Mouse (Mus musculus) gastrocnemius, adult 2 months (tissue): ENCODE results near the gene Hoxc13. TPM values are rescaled to one million over a fixed set of nuclear protein-coding genes. Genes with fewer than 3 reads are reported as not detected.
A peak's percentile ranks its signal among the peaks of the same experiment; 100 is the strongest.

Experiments
- DNase-seq: peaks from one replicate; pipeline ENCODE4 v3.0.0; 2022
- H3K27ac ChIP-seq: fragments of 200-600 bp; 2 replicates; pipeline ENCODE4 v1.8.1; 2022; ENCODE audit warnings: mild to moderate bottlenecking
- H3K4me3 ChIP-seq: fragments of 200-600 bp; 2 replicates; pipeline ENCODE4 v1.8.1; 2022; ENCODE audit warnings: mild to moderate bottlenecking, moderate library complexity
- CTCF ChIP-seq: fragments of 200-600 bp; IDR thresholded peaks from 2 replicates; pipeline ENCODE4 v1.8.1; 2022; ENCODE audit warnings: antibody characterized with exemption, mild to moderate bottlenecking, moderate library complexity
- intact Hi-C: fragments of 180-260 bp; cut with DNase I; formaldehyde crosslinking; loops from one replicate; pipeline ENCODE4 v1.15.1; 2025
- long read RNA-seq, 2 experiments: library from polyadenylated mRNA; stranded (forward); transcript quantifications; one replicate each; pipeline ENCODE4 v2.0.0; 2021
- total RNA-seq, 2 experiments: library from RNA; stranded (reverse); gene quantifications; 2 replicates each; pipeline ENCODE4 v1.2.3; 2021

Gene Hoxc13
- total RNA-seq, result not detected
- long read RNA-seq, experiment 1, result 0 reads
- long read RNA-seq, experiment 2, result 0 reads

- intact Hi-C loops, result no loop called here
- H3K4me3 ChIP-seq, result peak within 1 kb of the TSS; percentile 59
- DNase-seq, result no peak
- H3K27ac ChIP-seq, result no peak within 1 kb of the TSS
- TF ChIP-seq CTCF, result no peak
Observed at GRCm38 (mm10) chr15:102921053-102922011, at the start of gene Hoxc13. Gene Hoxc13, plus strand, starts transcription at chr15:102921103.

- DNase-seq, result no peak
- H3K4me3 ChIP-seq, result no peak overlapping the region
- intact Hi-C loops, result no loop called here
- TF ChIP-seq CTCF, result no peak
- no peak overlapping the region for H3K27ac ChIP-seq
Observed at GRCm38 (mm10) chr15:102885803-102886202, 35.1 kb upstream of the Hoxc13 start.

GRCm38 (mm10) chr15:102895115-102895514 lies 25.8 kb upstream of the Hoxc13 start:
- intact Hi-C loops, result no loop called here
- no peak for TF ChIP-seq CTCF
- Histone ChIP-seq H3K27ac (no peak overlapping the region), H3K4me3 (no peak overlapping the region)
- no peak for DNase-seq

GRCm38 (mm10) chr15:102904946-102905345 lies 16.0 kb upstream of the Hoxc13 start:
- DNase-seq, result no peak
- intact Hi-C loops, result no loop called here
- TF ChIP-seq CTCF, result no peak

GRCm38 (mm10) chr15:102909536-102909935 lies 11.4 kb upstream of the Hoxc13 start:
- no peak for TF ChIP-seq CTCF
- DNase-seq, result no peak
- Histone ChIP-seq H3K4me3 (no peak overlapping the region), H3K27ac (no peak overlapping the region)
- intact Hi-C loops, result no loop called here

More at GRCm38 (mm10) chr15:102904946-102905345, 16.0 kb upstream of the Hoxc13 start:
- Histone ChIP-seq H3K27ac (no peak overlapping the region), H3K4me3 (no peak overlapping the region)

- no peak for TF ChIP-seq CTCF
- no peak overlapping the region for H3K4me3 ChIP-seq
- DNase-seq, result no peak
- H3K27ac ChIP-seq, result no peak overlapping the region
- intact Hi-C loops, result no loop called here
Observed at GRCm38 (mm10) chr15:102910038-102910437, 10.9 kb upstream of the Hoxc13 start.

GRCm38 (mm10) chr15:102910496-102911095 lies 10.3 kb upstream of the Hoxc13 start:
- intact Hi-C loops, result no loop called here
- no peak overlapping the region for H3K27ac ChIP-seq
- H3K4me3 ChIP-seq, result no peak overlapping the region
- DNase-seq, result no peak
- no peak for TF ChIP-seq CTCF

GRCm38 (mm10) chr15:102913038-102913585 lies 7.8 kb upstream of the Hoxc13 start:
- intact Hi-C loops, result no loop called here
- Histone ChIP-seq H3K27ac (no peak overlapping the region), H3K4me3 (no peak overlapping the region)
- DNase-seq, result no peak
- TF ChIP-seq CTCF, result no peak

- H3K27ac ChIP-seq, result no peak overlapping the region
- intact Hi-C loops, result no loop called here
- no peak for TF ChIP-seq CTCF
- no peak for DNase-seq
- H3K4me3 ChIP-seq, result no peak overlapping the region
Observed at GRCm38 (mm10) chr15:102917972-102918572, 2.8 kb upstream of the Hoxc13 start.

GRCm38 (mm10) chr15:102918611-102919265 lies 2.2 kb upstream of the Hoxc13 start:
- no peak for DNase-seq
- Histone ChIP-seq H3K4me3 (no peak overlapping the region), H3K27ac (no peak overlapping the region)
- no peak for TF ChIP-seq CTCF
- intact Hi-C loops, result no loop called here

GRCm38 (mm10) chr15:102919336-102920180 lies 1.3 kb upstream of the Hoxc13 start:
- intact Hi-C loops, result no loop called here
- TF ChIP-seq CTCF, result no peak
- Histone ChIP-seq H3K4me3 (no peak overlapping the region), H3K27ac (no peak overlapping the region)
- no peak for DNase-seq
